Mouse (Mus musculus): ENCODE measurements around the gene Gm10096. TPM values are rescaled to one million over a fixed set of nuclear protein-coding genes. Genes with fewer than 3 reads are reported as not detected.
"Not testable (repeated sequence)": the region's sequence is repeated elsewhere in the genome, so short reads cannot be mapped to it uniquely, and the experiment has no call there.

Gene Gm10096
- polyA plus RNA-seq (2015; fragmentation: Nextera tagmentation; extraction: Ambion mirVana): not detected in 2 replicates

- H3K27me3 ChIP-seq (ENCODE audit: control insufficient read depth, insufficient read depth, low read length); H3K4me1 ChIP-seq (ENCODE audit: control insufficient read depth, insufficient read depth, low read length); H3K9me3 ChIP-seq (replicated peaks; ENCODE audit: control insufficient read depth, low read length); H3K27ac ChIP-seq (ENCODE audit: low read length); H3K4me3 ChIP-seq (ENCODE audit: low read length); H3K4me2 ChIP-seq (ENCODE audit: low read depth, low read length); H3K9ac ChIP-seq (ENCODE audit: low read length); ATAC-seq (replicated peaks; ENCODE audit: extremely low read depth, insufficient read depth, low FRiP score); H3K36me3 ChIP-seq (ENCODE audit: control insufficient read depth, insufficient read depth): not testable (repeated sequence)
- no CpG with 5 or more reads among the region's 5 CpGs for WGBS
Measured at GRCm38 (mm10) chrX:28954602-28955001, at the start of gene Gm10096. Gene Gm10096 (minus strand): TSS chrX:28954702.
